In genomic region chr15:27498078-27498477, GRCm38 (mm10) we compare ENCODE assay signal across 16 mouse cellular contexts. TPM values are rescaled to one million over a fixed set of nuclear protein-coding genes. Genes with fewer than 3 reads are reported as not detected.
A peak's percentile ranks its signal among the peaks of the same experiment; 100 is the strongest.
DNase-seq lines count a peak whose midpoint lies in the region; ATAC-seq and TF ChIP-seq lines count a peak whose summit lies in the region.
"Had no signal": no experiment of that assay in that cellular context is flagged by ENCODE, and none has a peak within 500 bp of the region (broad histone marks: within the 10 kb centered on the region; RNA-seq: fewer than 3 reads in every experiment).

No protein-coding gene starts in this region.

- TF ChIP-seq CTCF in liver, adult 2 months (IDR thresholded peaks at IDR 0.05; ENCODE audit: low read depth, low read length) = no peak

- WGBS in forebrain, embryonic 10.5 days = 90% methylated on average over 5 of the region's 5 CpGs
- WGBS in forebrain, embryonic 16.5 days = 66% methylated on average over 5 of the region's 5 CpGs
- 66% methylated on average over 5 of the region's 5 CpGs for WGBS in liver, adult 2 months
- WGBS in liver, embryonic 12.5 days (ENCODE audit: insufficient replicate concordance) = 74% methylated on average over 5 of the region's 5 CpGs

- no peak overlapping the region for H3K4me3 ChIP-seq in forebrain, embryonic 10.5 days
- H3K4me3 ChIP-seq in forebrain, embryonic 16.5 days (replicated peaks; ENCODE audit: low read length) = no peak overlapping the region
- H3K4me3 ChIP-seq in liver, adult 2 months (ENCODE audit: insufficient read depth, low read depth, low read length) = no peak overlapping the region
- H3K4me3 ChIP-seq in liver, embryonic 12.5 days = no peak overlapping the region
- H3K4me3 ChIP-seq: embryonic facial prominence, embryonic 15.5 days had no signal

- peaks cover 55% of the 10 kb centered on the region for H3K4me1 ChIP-seq in forebrain, embryonic 10.5 days
- H3K4me1 ChIP-seq in forebrain, embryonic 16.5 days (replicated peaks; ENCODE audit: control insufficient read depth, insufficient read depth, low read length) = peaks cover 17% of the 10 kb centered on the region
- peaks cover 21% of the 10 kb centered on the region for H3K4me1 ChIP-seq in liver, adult 2 months (ENCODE audit: control insufficient read depth, insufficient read depth, low read length)
- H3K4me1 ChIP-seq in liver, embryonic 12.5 days = peaks cover 99% of the 10 kb centered on the region

- DNase-seq in forebrain, embryonic 10.5 days (ENCODE audit: extremely low spot score, low spot score) = no peak
- DNase-seq in liver, adult 2 months (ENCODE audit: extremely low read depth, low read depth, low spot score) = peak; percentile 43
- no peak for DNase-seq in liver
- DNase-seq in thymus, postnatal 0 days (ENCODE audit: low spot score) = no peak
- no peak for DNase-seq in right cerebral cortex, postnatal 4 days
- DNase-seq: adrenal gland, adult 8-10 months; cerebellum, adult 9-11 months; gastrocnemius, postnatal 36 days; kidney, adult 18-20 months; kidney, postnatal 10 days; thymus, postnatal 36 days had no signal

- 0 out of 2 replicates have a peak overlapping the region, but pooled peaks have one; percentile 36 for H3K27ac ChIP-seq in forebrain, embryonic 10.5 days
- no peak overlapping the region for H3K27ac ChIP-seq in forebrain, embryonic 16.5 days (ENCODE audit: low read length)
- no peak overlapping the region for H3K27ac ChIP-seq in liver, adult 2 months (replicated peaks; ENCODE audit: insufficient read depth, low read depth, low read length)
- H3K27ac ChIP-seq in liver, embryonic 12.5 days = peak overlapping the region; percentile 93
- H3K27ac ChIP-seq: embryonic facial prominence, embryonic 15.5 days had no signal

- no peak overlapping the region for H3K9ac ChIP-seq in forebrain, embryonic 16.5 days (replicated peaks; ENCODE audit: low read depth, low read length)
- H3K9ac ChIP-seq in liver, adult 2 months (ENCODE audit: low read depth, low read length) = no peak overlapping the region
- H3K9ac ChIP-seq in liver, embryonic 12.5 days = peak overlapping the region; percentile 64
- H3K9ac ChIP-seq: embryonic facial prominence, embryonic 15.5 days had no signal

- TF ChIP-seq POLR2A in liver, adult 2 months (IDR thresholded peaks at IDR 0.05; ENCODE audit: extremely low read depth, insufficient read depth, low read length) = no peak

- no peaks in the 10 kb centered on the region for H3K36me3 ChIP-seq in forebrain, embryonic 10.5 days (replicated peaks)
- no peaks in the 10 kb centered on the region for H3K36me3 ChIP-seq in forebrain, embryonic 16.5 days (ENCODE audit: control insufficient read depth, insufficient read depth)
- no peaks in the 10 kb centered on the region for H3K36me3 ChIP-seq in liver, adult 2 months (ENCODE audit: control insufficient read depth, insufficient read depth, low read length)
- H3K36me3 ChIP-seq in liver, embryonic 12.5 days = no peaks in the 10 kb centered on the region
- H3K36me3 ChIP-seq: embryonic facial prominence, embryonic 15.5 days had no signal

- no peaks in the 10 kb centered on the region for H3K9me3 ChIP-seq in forebrain, embryonic 10.5 days
- no peaks in the 10 kb centered on the region for H3K9me3 ChIP-seq in forebrain, embryonic 16.5 days (ENCODE audit: control insufficient read depth, low read length)
- H3K9me3 ChIP-seq in liver, embryonic 12.5 days (replicated peaks) = no peaks in the 10 kb centered on the region
- H3K9me3 ChIP-seq: embryonic facial prominence, embryonic 15.5 days had no signal

- H3K4me2 ChIP-seq in forebrain, embryonic 16.5 days (ENCODE audit: low read length) = no peak overlapping the region
- H3K4me2 ChIP-seq in liver, embryonic 12.5 days = peak overlapping the region; percentile 65
- H3K4me2 ChIP-seq: embryonic facial prominence, embryonic 15.5 days had no signal

- peaks cover 14% of the 10 kb centered on the region; the same call in 1 of the 2 replicates for H3K79me2 ChIP-seq in liver, adult 2 months (ENCODE audit: control insufficient read depth, insufficient read depth, low read length)

- ATAC-seq in forebrain, embryonic 16.5 days = no peak
- no peak for ATAC-seq in liver, embryonic 12.5 days
- ATAC-seq: forebrain, embryonic 14.5 days; lung, postnatal 0 days had no signal

- H3K27me3 ChIP-seq in forebrain, embryonic 10.5 days (ENCODE audit: poor library complexity, severe bottlenecking) = no peaks in the 10 kb centered on the region
- H3K27me3 ChIP-seq in forebrain, embryonic 16.5 days (replicated peaks; ENCODE audit: control insufficient read depth, insufficient read depth, low read length) = no peaks in the 10 kb centered on the region
- H3K27me3 ChIP-seq in liver, adult 2 months (ENCODE audit: control insufficient read depth, insufficient read depth, low read length) = no peaks in the 10 kb centered on the region
- no peaks in the 10 kb centered on the region; the same call in 1 of the 2 replicates for H3K27me3 ChIP-seq in liver, embryonic 12.5 days (replicated peaks)
- H3K27me3 ChIP-seq: embryonic facial prominence, embryonic 15.5 days had no signal

RNA-seq across cellular contexts. Expression of gene Ank, which starts 31.6 kb away (rescaled TPM):
- polyA plus RNA-seq in forebrain, embryonic 10.5 days (2016; fragmentation: Nextera tagmentation; extraction: Ambion mirVana) = 5.4 and 5.5 TPM in 2 replicates
- 17.9 and 22.0 TPM in 2 replicates for polyA plus RNA-seq in forebrain, embryonic 16.5 days (2015; fragmentation: Nextera tagmentation; extraction: Ambion mirVana)
- total RNA-seq in liver, adult 2 months (2014; rRNA removed) = 12.3 and 12.6 TPM in 2 replicates
- 22.6 and 25.3 TPM in 2 replicates for polyA plus RNA-seq in liver, adult 2 months (2012; rRNA removed)
- polyA plus RNA-seq in liver, embryonic 12.5 days (2016; fragmentation: Nextera tagmentation; extraction: Ambion mirVana) = 13.6 and 14.2 TPM in 2 replicates
- polyA plus RNA-seq in thymus, postnatal 0 days (2015; fragmentation: Nextera tagmentation; extraction: Ambion mirVana) = 3.1 and 3.6 TPM in 2 replicates

Comparison
In these comparisons a context has a peak if more than half of its experiments do, and no peak if none do; other contexts are left out.
1. H3K27ac ChIP-seq: peak in forebrain, embryonic 10.5 days (single experiment) and liver, embryonic 12.5 days (single experiment); none in forebrain, embryonic 16.5 days (single experiment) and liver, adult 2 months (single experiment).